Mouse (Mus musculus): ENCODE measurements at regions not wholly inside any gene's neighbourhood (a gene's known extent, or its start where the extent isn't known, plus 50 kb on each side); places are given as distances from the start of the nearest gene placed in this dataset.

- 11% methylated on average over 12 of the region's 12 CpGs for WGBS
- TF ChIP-seq CTCF (IDR thresholded peaks at IDR 0.05; ENCODE audit: insufficient read depth, low read length) (no peak), POLR2A (IDR thresholded peaks at IDR 0.05; ENCODE audit: borderline replicate concordance, extremely low read depth, low read depth, low read length) (peak; percentile 51; the same call in 1 of the 2 replicates)
- Histone ChIP-seq H3K4me1 (ENCODE audit: control insufficient read depth, insufficient read depth, low read length) (peaks cover 52% of the 10 kb centered on the region), H3K4me3 (replicated peaks; ENCODE audit: extremely low read depth, low read depth, low read length) (no peak overlapping the region)
- peak; percentile 47 for DNase-seq
Measured at GRCm38 (mm10) chr13:37509352-37509851, 164.4 kb downstream of the Ly86 start.

- no peak for DNase-seq
- TF ChIP-seq CTCF (IDR thresholded peaks at IDR 0.05; ENCODE audit: insufficient read depth, low read length) (no peak), POLR2A (IDR thresholded peaks at IDR 0.05; ENCODE audit: borderline replicate concordance, extremely low read depth, low read depth, low read length) (no peak)
- 57% methylated on average over 6 of the region's 6 CpGs for WGBS
Measured at GRCm38 (mm10) chr13:37510511-37510910, 165.5 kb downstream of the Ly86 start.

GRCm38 (mm10) chr13:37511006-37511405 is 166.0 kb downstream of the Ly86 start:
- WGBS, result 53% methylated on average over 6 of the region's 6 CpGs
- H3K4me1 ChIP-seq (ENCODE audit: control insufficient read depth, insufficient read depth, low read length), result peaks cover 53% of the 10 kb centered on the region
- TF ChIP-seq POLR2A (IDR thresholded peaks at IDR 0.05; ENCODE audit: borderline replicate concordance, extremely low read depth, low read depth, low read length) (no peak), CTCF (IDR thresholded peaks at IDR 0.05; ENCODE audit: insufficient read depth, low read length) (no peak)
- DNase-seq, result no peak
- H3K4me3 ChIP-seq (replicated peaks; ENCODE audit: extremely low read depth, low read depth, low read length), result no peak overlapping the region

More at GRCm38 (mm10) chr13:37510511-37510910, 165.5 kb downstream of the Ly86 start:
- peaks cover 58% of the 10 kb centered on the region for H3K4me1 ChIP-seq (ENCODE audit: control insufficient read depth, insufficient read depth, low read length)
- no peak overlapping the region for H3K4me3 ChIP-seq (replicated peaks; ENCODE audit: extremely low read depth, low read depth, low read length)

GRCm38 (mm10) chr13:37511406-37511805 is 166.4 kb downstream of the Ly86 start:
- peaks cover 49% of the 10 kb centered on the region for H3K4me1 ChIP-seq (ENCODE audit: control insufficient read depth, insufficient read depth, low read length)
- no peak for DNase-seq
- H3K4me3 ChIP-seq (replicated peaks; ENCODE audit: extremely low read depth, low read depth, low read length), result no peak overlapping the region
- 83% methylated on average over 4 of the region's 4 CpGs for WGBS
- no peak for TF ChIP-seq POLR2A (IDR thresholded peaks at IDR 0.05; ENCODE audit: borderline replicate concordance, extremely low read depth, low read depth, low read length)
- no peak for TF ChIP-seq CTCF (IDR thresholded peaks at IDR 0.05; ENCODE audit: insufficient read depth, low read length)

- no peak for DNase-seq
- WGBS, result 20% methylated on average over 3 of the region's 3 CpGs
- TF ChIP-seq CTCF (IDR thresholded peaks at IDR 0.05; ENCODE audit: insufficient read depth, low read length) (no peak), POLR2A (IDR thresholded peaks at IDR 0.05; ENCODE audit: borderline replicate concordance, extremely low read depth, low read depth, low read length) (no peak)
- peaks cover 40% of the 10 kb centered on the region for H3K4me1 ChIP-seq (ENCODE audit: control insufficient read depth, insufficient read depth, low read length)
- H3K4me3 ChIP-seq (replicated peaks; ENCODE audit: extremely low read depth, low read depth, low read length), result no peak overlapping the region
Measured at GRCm38 (mm10) chr13:37512781-37513180, 167.8 kb downstream of the Ly86 start.

GRCm38 (mm10) chr13:37513206-37513904 is 168.3 kb downstream of the Ly86 start:
- 14% methylated on average over 2 of the region's 2 CpGs for WGBS
- Histone ChIP-seq H3K4me3 (replicated peaks; ENCODE audit: extremely low read depth, low read depth, low read length) (no peak overlapping the region), H3K4me1 (ENCODE audit: control insufficient read depth, insufficient read depth, low read length) (peaks cover 37% of the 10 kb centered on the region)
- TF ChIP-seq POLR2A (IDR thresholded peaks at IDR 0.05; ENCODE audit: borderline replicate concordance, extremely low read depth, low read depth, low read length) (no peak), CTCF (IDR thresholded peaks at IDR 0.05; ENCODE audit: insufficient read depth, low read length) (no peak)
- no peak for DNase-seq

- TF ChIP-seq CTCF (IDR thresholded peaks at IDR 0.05; ENCODE audit: insufficient read depth, low read length) (no peak), POLR2A (IDR thresholded peaks at IDR 0.05; ENCODE audit: borderline replicate concordance, extremely low read depth, low read depth, low read length) (peak; percentile 28; the same call in 1 of the 2 replicates)
- H3K4me3 ChIP-seq (replicated peaks; ENCODE audit: extremely low read depth, low read depth, low read length), result no peak overlapping the region
- WGBS, result 14% methylated on average over 23 of the region's 23 CpGs
- DNase-seq, result peak; percentile 60
- peaks cover 30% of the 10 kb centered on the region for H3K4me1 ChIP-seq (ENCODE audit: control insufficient read depth, insufficient read depth, low read length)
Measured at GRCm38 (mm10) chr13:37513905-37514607, 169.0 kb downstream of the Ly86 start.

- no peak overlapping the region for H3K4me3 ChIP-seq (replicated peaks; ENCODE audit: extremely low read depth, low read depth, low read length)
- no peak for DNase-seq
- TF ChIP-seq POLR2A (IDR thresholded peaks at IDR 0.05; ENCODE audit: borderline replicate concordance, extremely low read depth, low read depth, low read length) (no peak), CTCF (IDR thresholded peaks at IDR 0.05; ENCODE audit: insufficient read depth, low read length) (no peak)
- H3K4me1 ChIP-seq (ENCODE audit: control insufficient read depth, insufficient read depth, low read length), result peaks cover 27% of the 10 kb centered on the region
- WGBS, result 60% methylated on average over 12 of the region's 12 CpGs
Measured at GRCm38 (mm10) chr13:37514641-37515305, 169.8 kb downstream of the Ly86 start.

- no peak for TF ChIP-seq POLR2A (IDR thresholded peaks at IDR 0.05; ENCODE audit: borderline replicate concordance, extremely low read depth, low read depth, low read length)
- no peak for TF ChIP-seq CTCF (IDR thresholded peaks at IDR 0.05; ENCODE audit: insufficient read depth, low read length)
- WGBS, result 67% methylated on average over 14 of the region's 14 CpGs
- H3K4me1 ChIP-seq (ENCODE audit: control insufficient read depth, insufficient read depth, low read length), result peaks cover 15% of the 10 kb centered on the region
- H3K4me3 ChIP-seq (replicated peaks; ENCODE audit: extremely low read depth, low read depth, low read length), result no peak overlapping the region
- no peak for DNase-seq
Measured at GRCm38 (mm10) chr13:37517055-37517807, 172.2 kb downstream of the Ly86 start.

Data from lung, adult 2 months (tissue).